Mouse (Mus musculus) myocyte (in vitro differentiated cells): ENCODE results near the gene Erbb2. TPM values are rescaled to one million over a fixed set of nuclear protein-coding genes. Genes with fewer than 3 reads are reported as not detected.

Source experiments
- H3K27me3 ChIP-seq: one replicate; pipeline ENCODE4 v1.6.1; 2011; ENCODE audit not compliant: control insufficient read depth, insufficient read depth, insufficient read length
- H3K36me3 ChIP-seq: one replicate; pipeline ENCODE4 v1.6.1; 2011; ENCODE audit not compliant: control insufficient read depth, insufficient read depth
- H3K4me2 ChIP-seq: one replicate; pipeline ENCODE4 v1.6.1; 2011; ENCODE audit warnings: low read depth, control low read depth
- H3K4me3 ChIP-seq: one replicate; pipeline ENCODE4 v1.5.1; 2011; ENCODE audit warnings: mild to moderate bottlenecking, control low read depth, moderate library complexity
- H3K79me2 ChIP-seq: one replicate; pipeline ENCODE4 v1.6.1; 2011; ENCODE audit not compliant: control insufficient read depth, insufficient read depth
- H3ac ChIP-seq: one replicate; pipeline ENCODE4 v1.6.1; 2011; ENCODE audit not compliant: control insufficient read depth, insufficient read length
- CEBPB ChIP-seq: IDR thresholded peaks from 2 replicates; pipeline ENCODE4 v1.6.1; 2011; ENCODE audit warnings: mild to moderate bottlenecking, moderate library complexity; ENCODE audit not compliant: poor library complexity, insufficient read depth, severe bottlenecking
- E2F4 ChIP-seq: IDR thresholded peaks from one replicate; pipeline ENCODE4 v1.6.1; 2011; ENCODE audit warnings: mild to moderate bottlenecking, control low read depth, moderate library complexity; ENCODE audit not compliant: insufficient read depth
- MAX ChIP-seq: IDR thresholded peaks from one replicate; pipeline ENCODE4 v1.6.1; 2011; ENCODE audit warnings: low read depth, mild to moderate bottlenecking, control low read depth
- MYOD1 ChIP-seq, 3 experiments: IDR thresholded peaks; one replicate each; pipeline ENCODE4 v1.6.1; 2011; ENCODE audit warnings: control low read depth in 2 of 3, low read depth in 2 of 3, mild to moderate bottlenecking in 2 of 3, moderate library complexity in 1 of 3; ENCODE audit not compliant: insufficient read length in 2 of 3, control insufficient read depth in 1 of 3
- MYOG ChIP-seq, 3 experiments: IDR thresholded peaks; one replicate each; pipeline ENCODE4 v1.6.1; 2011; ENCODE audit warnings: control low read depth in 2 of 3, low read depth in 2 of 3, mild to moderate bottlenecking in 2 of 3; ENCODE audit not compliant: insufficient read length in 2 of 3, control insufficient read depth in 1 of 3, insufficient read depth in 1 of 3
- POLR2A ChIP-seq: IDR thresholded peaks from one replicate; pipeline ENCODE4 v1.6.1; 2011; ENCODE audit warnings: low read depth, mild to moderate bottlenecking, control low read depth, moderate library complexity; ENCODE audit not compliant: insufficient read length
- POLR2AphosphoS2 ChIP-seq: IDR thresholded peaks from one replicate; pipeline ENCODE4 v1.6.1; 2011; ENCODE audit warnings: low read depth, control low read depth; ENCODE audit not compliant: insufficient read length
- REST ChIP-seq: IDR thresholded peaks from one replicate; pipeline ENCODE4 v1.6.1; 2011; ENCODE audit warnings: mild to moderate bottlenecking, control low read depth, moderate library complexity; ENCODE audit not compliant: insufficient read depth, insufficient read length
- SRF ChIP-seq: IDR thresholded peaks from one replicate; pipeline ENCODE4 v1.6.1; 2011; ENCODE audit warnings: low read depth; ENCODE audit not compliant: control insufficient read depth, insufficient read length
- TCF12 ChIP-seq: IDR thresholded peaks from one replicate; pipeline ENCODE4 v1.6.1; 2011; ENCODE audit warnings: mild to moderate bottlenecking, control low read depth; ENCODE audit not compliant: poor library complexity, insufficient read depth, severe bottlenecking
- TCF3 ChIP-seq: IDR thresholded peaks from one replicate; pipeline ENCODE4 v1.6.1; 2011; ENCODE audit warnings: low read depth, control low read depth; ENCODE audit not compliant: insufficient read length
- USF1 ChIP-seq: IDR thresholded peaks from one replicate; pipeline ENCODE4 v1.6.1; 2011; ENCODE audit warnings: low read depth, mild to moderate bottlenecking, control low read depth, moderate library complexity
- polyA plus RNA-seq: library from polyadenylated mRNA; unstranded; fragments of >200 nt; fragmentation: generic; extraction: Trizol; gene quantifications from one replicate; pipeline ENCODE4 v1.2.1, GENCODE M21; 2012; ENCODE audit warnings: missing spikeins

The Erbb2 gene
- polyA plus RNA-seq, 1 experiment: 33.5 TPM

- H3ac ChIP-seq: no peak overlapping the region
- H3K36me3 ChIP-seq: no peaks in the 10 kb centered on the region
- H3K4me2 ChIP-seq: no peak overlapping the region
- no peaks in the 10 kb centered on the region for H3K27me3 ChIP-seq
- peaks cover 2% of the 10 kb centered on the region for H3K79me2 ChIP-seq
- no peak overlapping the region for H3K4me3 ChIP-seq
- TF ChIP-seq USF1 (no peak), TCF3 (no peak), MYOD1 (IDR thresholded peaks at IDR 0.05; ENCODE audit: control insufficient read depth in 1 of 3, insufficient read length in 2 of 3, low read depth in 2 of 3) (no peak), MYOG (IDR thresholded peaks at IDR 0.05; ENCODE audit: control insufficient read depth in 1 of 3, insufficient read depth in 1 of 3, insufficient read length in 2 of 3, low read depth in 2 of 3) (no peak), MAX (no peak), REST (no peak), POLR2AphosphoS2 (no peak)
These were observed 44.4 kb upstream of the Erbb2 start for GRCm38 (mm10) chr11:98367863-98368186.

GRCm38 (mm10) chr11:98369337-98369736, 42.9 kb upstream of the Erbb2 start:
- H3K79me2 ChIP-seq: no peaks in the 10 kb centered on the region
- TF ChIP-seq REST: no peak
- TF ChIP-seq POLR2A: no peak
- TF ChIP-seq SRF: no peak
- no peak for TF ChIP-seq TCF3
- TF ChIP-seq MYOG (IDR thresholded peaks at IDR 0.05; ENCODE audit: control insufficient read depth in 1 of 3, insufficient read depth in 1 of 3, insufficient read length in 2 of 3, low read depth in 2 of 3): no peak
- TF ChIP-seq MAX: no peak
- no peak for TF ChIP-seq CEBPB
- no peak for TF ChIP-seq E2F4
- TF ChIP-seq TCF12: no peak
- no peak for TF ChIP-seq USF1
- TF ChIP-seq MYOD1 (IDR thresholded peaks at IDR 0.05; ENCODE audit: control insufficient read depth in 1 of 3, insufficient read length in 2 of 3, low read depth in 2 of 3): no peak
- no peak for TF ChIP-seq POLR2AphosphoS2

GRCm38 (mm10) chr11:98370588-98370987, 41.7 kb upstream of the Erbb2 start:
- TF ChIP-seq TCF12 (no peak), TCF3 (no peak)
- H3K79me2 ChIP-seq: no peaks in the 10 kb centered on the region

More at GRCm38 (mm10) chr11:98369337-98369736, 42.9 kb upstream of the Erbb2 start:
- H3K27me3 ChIP-seq: no peaks in the 10 kb centered on the region
- no peak overlapping the region for H3K4me3 ChIP-seq
- no peak overlapping the region for H3K4me2 ChIP-seq
- H3K36me3 ChIP-seq: peaks cover 4% of the 10 kb centered on the region
- H3ac ChIP-seq: no peak overlapping the region

GRCm38 (mm10) chr11:98371556-98372240, 40.6 kb upstream of the Erbb2 start:
- no peaks in the 10 kb centered on the region for H3K27me3 ChIP-seq
- no peak overlapping the region for H3ac ChIP-seq
- TF ChIP-seq TCF12: no peak
- no peak for TF ChIP-seq MYOD1 (IDR thresholded peaks at IDR 0.05; ENCODE audit: control insufficient read depth in 1 of 3, insufficient read length in 2 of 3, low read depth in 2 of 3)
- TF ChIP-seq MAX: no peak
- no peak for TF ChIP-seq POLR2AphosphoS2
- no peak for TF ChIP-seq CEBPB
- H3K4me3 ChIP-seq: no peak overlapping the region
- no peaks in the 10 kb centered on the region for H3K79me2 ChIP-seq
- no peak overlapping the region for H3K4me2 ChIP-seq
- peaks cover 17% of the 10 kb centered on the region for H3K36me3 ChIP-seq

More at GRCm38 (mm10) chr11:98370588-98370987, 41.7 kb upstream of the Erbb2 start:
- Histone ChIP-seq H3K36me3 (peaks cover 11% of the 10 kb centered on the region), H3ac (no peak overlapping the region), H3K4me2 (no peak overlapping the region), H3K4me3 (no peak overlapping the region), H3K27me3 (no peaks in the 10 kb centered on the region)

- Histone ChIP-seq H3K27me3 (no peaks in the 10 kb centered on the region), H3K4me2 (no peak overlapping the region), H3K36me3 (peaks cover 22% of the 10 kb centered on the region), H3ac (no peak overlapping the region), H3K79me2 (no peaks in the 10 kb centered on the region), H3K4me3 (no peak overlapping the region)
- TF ChIP-seq MYOG (IDR thresholded peaks at IDR 0.05; ENCODE audit: control insufficient read depth in 1 of 3, insufficient read depth in 1 of 3, insufficient read length in 2 of 3, low read depth in 2 of 3) (no peak), MAX (no peak), REST (no peak), USF1 (no peak), E2F4 (no peak), MYOD1 (IDR thresholded peaks at IDR 0.05; ENCODE audit: control insufficient read depth in 1 of 3, insufficient read length in 2 of 3, low read depth in 2 of 3) (no peak), CEBPB (no peak), TCF12 (no peak), SRF (no peak), TCF3 (no peak), POLR2A (no peak), POLR2AphosphoS2 (no peak)
These were observed 39.9 kb upstream of the Erbb2 start for GRCm38 (mm10) chr11:98372406-98372805.
